Mouse (Mus musculus) 3134 (cell line): ENCODE measurements around the gene Ramac.
A peak's percentile ranks its signal among the peaks of the same experiment; 100 is the strongest.

Experiments
- DNase-seq: peaks from one replicate; pipeline ENCODE4 v3.0.0-alpha.2; 2011; ENCODE audit warnings: low spot score; ENCODE audit not compliant: insufficient read length; ENCODE audit errors: extremely low read depth

Gene Ramac

GRCm38 (mm10) chr7:81775325-81775724 is 12.6 kb downstream of the Ramac start:
- no peak for DNase-seq

- no peak for DNase-seq
These were observed 15.0 kb downstream of the Ramac start for GRCm38 (mm10) chr7:81777667-81778218.

GRCm38 (mm10) chr7:81788536-81788935 is 25.8 kb downstream of the Ramac start:
- DNase-seq, result no peak

GRCm38 (mm10) chr7:81789095-81789757 is 26.5 kb downstream of the Ramac start, which contains the start of gene 3110040N11Rik:
Gene 3110040N11Rik, minus strand, starts transcription at chr7:81789478.
- peak; percentile 93 for DNase-seq

- no peak for DNase-seq
These were observed 43.3 kb downstream of the Ramac start for GRCm38 (mm10) chr7:81806067-81806466.
